Mouse (Mus musculus) C2C12 (cell line): Measurements from ENCODE around the gene Ufc1.
"Not testable (repeated sequence)": the region's sequence is repeated elsewhere in the genome, so short reads cannot be mapped to it uniquely, and the experiment has no call there.

ENCODE experiments used
- CEBPB ChIP-seq: IDR thresholded peaks from one replicate; pipeline ENCODE4 v1.6.1; 2011; ENCODE audit warnings: low read depth, mild to moderate bottlenecking, control low read depth, moderate library complexity
- CTCF ChIP-seq: IDR thresholded peaks from one replicate; pipeline ENCODE4 v1.5.1; 2011; ENCODE audit not compliant: control insufficient read depth, insufficient read depth, insufficient read length
- FOSL1 ChIP-seq: IDR thresholded peaks from one replicate; pipeline ENCODE4 v1.8.0; 2011; ENCODE audit warnings: mild to moderate bottlenecking, low read length; ENCODE audit not compliant: poor library complexity, insufficient read depth, severe bottlenecking
- MAX ChIP-seq: IDR thresholded peaks from one replicate; pipeline ENCODE4 v1.6.1; 2011; ENCODE audit warnings: mild to moderate bottlenecking, control low read depth
- MYOD1 ChIP-seq: IDR thresholded peaks from one replicate; pipeline ENCODE4 v1.6.1; 2011; ENCODE audit warnings: low read depth; ENCODE audit not compliant: control insufficient read depth, insufficient read length
- MYOG ChIP-seq: IDR thresholded peaks from one replicate; pipeline ENCODE4 v1.6.1; 2011; ENCODE audit not compliant: control insufficient read depth, insufficient read length; ENCODE audit errors: extremely low read depth
- USF1 ChIP-seq: IDR thresholded peaks from one replicate; pipeline ENCODE4 v1.6.1; 2011; ENCODE audit warnings: low read depth, mild to moderate bottlenecking, control low read depth, moderate library complexity

- not testable (repeated sequence) for TF ChIP-seq CTCF, MAX, CEBPB, FOSL1, USF1, MYOG, MYOD1
These were observed 52.9 kb downstream of the Ufc1 start for GRCm38 (mm10) chr1:171241952-171242351.
